Comparison of ENCODE assay signal across 27 mouse cellular contexts in the genomic region with DNA sequence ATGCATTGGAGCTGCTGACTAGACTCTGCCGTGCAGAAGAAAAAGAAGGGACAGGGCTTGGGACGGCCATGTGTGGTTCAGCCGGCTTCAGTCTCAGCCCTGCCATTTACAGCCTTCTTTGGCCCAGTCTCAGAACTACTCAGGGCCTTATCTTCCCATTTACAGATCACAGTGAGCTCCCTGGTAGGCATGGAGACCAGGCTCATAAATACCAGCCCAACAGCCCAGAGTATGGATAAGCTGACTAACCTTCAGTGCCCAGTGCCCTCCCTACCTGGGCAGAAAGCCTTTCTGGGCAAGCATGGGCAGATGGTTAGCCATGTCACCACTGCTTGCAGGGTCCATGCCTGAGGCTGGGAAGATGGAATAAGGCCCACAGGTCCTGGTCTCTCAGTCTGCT.
A peak's percentile ranks its signal among the peaks of the same experiment; 100 is the strongest.
DNase-seq lines count a peak whose midpoint lies in the region; ATAC-seq lines count a peak whose summit lies in the region.
"Had no signal": no experiment of that assay in that cellular context is flagged by ENCODE, and none has a peak within 500 bp of the region (broad histone marks: within the 10 kb centered on the region; RNA-seq: fewer than 3 reads in every experiment).

No protein-coding gene starts in this region.

- no peak overlapping the region for H3K9ac ChIP-seq in forebrain, embryonic 15.5 days (replicated peaks)
- H3K9ac ChIP-seq: embryonic facial prominence, embryonic 15.5 days; hindbrain, embryonic 14.5 days; liver, embryonic 14.5 days; midbrain, embryonic 12.5 days; neural tube, embryonic 13.5 days had no signal

- no peaks in the 10 kb centered on the region; the same call in 1 of the 2 replicates for H3K27me3 ChIP-seq in forebrain, embryonic 10.5 days (ENCODE audit: poor library complexity, severe bottlenecking)
- no peaks in the 10 kb centered on the region for H3K27me3 ChIP-seq in forebrain, embryonic 15.5 days
- H3K27me3 ChIP-seq: CH12.LX; embryonic facial prominence, embryonic 15.5 days; midbrain, embryonic 12.5 days; neural tube, embryonic 13.5 days had no signal

- H3K4me2 ChIP-seq in forebrain, embryonic 15.5 days (replicated peaks), result no peak overlapping the region
- H3K4me2 ChIP-seq: embryonic facial prominence, embryonic 15.5 days; hindbrain, embryonic 14.5 days; midbrain, embryonic 12.5 days; neural tube, embryonic 13.5 days had no signal

- H3K9me3 ChIP-seq in forebrain, embryonic 10.5 days, result no peaks in the 10 kb centered on the region
- H3K9me3 ChIP-seq in forebrain, embryonic 15.5 days, result no peaks in the 10 kb centered on the region
- H3K9me3 ChIP-seq: embryonic facial prominence, embryonic 15.5 days; midbrain, embryonic 12.5 days; neural tube, embryonic 13.5 days had no signal

- H3K4me1 ChIP-seq in forebrain, embryonic 10.5 days, result peaks cover 38% of the 10 kb centered on the region
- H3K4me1 ChIP-seq in forebrain, embryonic 15.5 days, result peaks cover 37% of the 10 kb centered on the region

- H3K27ac ChIP-seq in forebrain, embryonic 10.5 days, result peak overlapping the region; percentile 73; the same call in 1 of the 2 replicates
- H3K27ac ChIP-seq in forebrain, embryonic 15.5 days (replicated peaks), result no peak overlapping the region
- H3K27ac ChIP-seq: embryonic facial prominence, embryonic 15.5 days; hindbrain, embryonic 14.5 days; liver, embryonic 14.5 days; macrophage; neural tube, embryonic 13.5 days had no signal

- WGBS in forebrain, embryonic 10.5 days, result 81% methylated on average over 3 of the region's 3 CpGs
- 81% methylated on average over 3 of the region's 3 CpGs for WGBS in forebrain, embryonic 15.5 days

- DNase-seq in forebrain, embryonic 10.5 days (ENCODE audit: extremely low spot score, low spot score), result no peak
- peak; percentile 37 to 40 for DNase-seq in heart, postnatal 10 days
- DNase-seq in heart, postnatal 4 days, result no peak
- DNase-seq in MN1 (ENCODE audit: low spot score), result peak; percentile 44
- no peak for DNase-seq in adrenal gland, postnatal 36 days
- no peak for DNase-seq in adrenal gland, adult 8-10 months
- DNase-seq: adrenal gland, postnatal 14 days; cerebellum, adult 18-20 months; kidney, adult 11 months; kidney, postnatal 14 days; left cerebral cortex, postnatal 4 days; liver; lung, adult 2 months; lung, postnatal 10 days; right cerebral cortex, postnatal 4 days; thymus, adult 2 months; thymus, postnatal 36 days had no signal

- intact Hi-C loops in heart, postnatal 10 days (cut with DNase I), result no loop called here

- H3K4me3 ChIP-seq in forebrain, embryonic 10.5 days, result no peak overlapping the region
- H3K4me3 ChIP-seq in forebrain, embryonic 15.5 days, result no peak overlapping the region
- H3K4me3 ChIP-seq: embryonic facial prominence, embryonic 15.5 days; midbrain, embryonic 12.5 days; neural tube, embryonic 13.5 days had no signal

- ATAC-seq in forebrain, embryonic 15.5 days (replicated peaks), result no peak
- ATAC-seq in megakaryocyte, adult 5-6 weeks (ENCODE audit: poor library complexity, severe bottlenecking), result peak; percentile 18; the same call in 1 of the 2 replicates
- ATAC-seq: forebrain, embryonic 16.5 days had no signal

- H3K36me3 ChIP-seq in forebrain, embryonic 10.5 days (replicated peaks), result no peaks in the 10 kb centered on the region
- no peaks in the 10 kb centered on the region for H3K36me3 ChIP-seq in forebrain, embryonic 15.5 days
- H3K36me3 ChIP-seq: midbrain, embryonic 12.5 days; neural tube, embryonic 13.5 days had no signal

Comparison
In these comparisons a context has a peak if more than half of its experiments do, and no peak if none do; other contexts are left out.
1. DNase-seq: peak in heart, postnatal 10 days (2 of 2) and MN1 (single experiment); none in forebrain, embryonic 10.5 days (single experiment), heart, postnatal 4 days (single experiment), adrenal gland, postnatal 36 days (0 of 2) and adrenal gland, adult 8-10 months (single experiment).